Mouse (Mus musculus): ENCODE results near the gene Mta2.
"Not testable (repeated sequence)": the region's sequence is repeated elsewhere in the genome, so short reads cannot be mapped to it uniquely, and the experiment has no call there.

Gene Mta2

GRCm38 (mm10) chr19:8941515-8942217 lies at the start of gene Mta2:
TSS of gene Mta2 (plus strand) at chr19:8941875.
- DNase-seq (ENCODE audit: low spot score in 2 of 2): peak; percentile 93

DNA sequence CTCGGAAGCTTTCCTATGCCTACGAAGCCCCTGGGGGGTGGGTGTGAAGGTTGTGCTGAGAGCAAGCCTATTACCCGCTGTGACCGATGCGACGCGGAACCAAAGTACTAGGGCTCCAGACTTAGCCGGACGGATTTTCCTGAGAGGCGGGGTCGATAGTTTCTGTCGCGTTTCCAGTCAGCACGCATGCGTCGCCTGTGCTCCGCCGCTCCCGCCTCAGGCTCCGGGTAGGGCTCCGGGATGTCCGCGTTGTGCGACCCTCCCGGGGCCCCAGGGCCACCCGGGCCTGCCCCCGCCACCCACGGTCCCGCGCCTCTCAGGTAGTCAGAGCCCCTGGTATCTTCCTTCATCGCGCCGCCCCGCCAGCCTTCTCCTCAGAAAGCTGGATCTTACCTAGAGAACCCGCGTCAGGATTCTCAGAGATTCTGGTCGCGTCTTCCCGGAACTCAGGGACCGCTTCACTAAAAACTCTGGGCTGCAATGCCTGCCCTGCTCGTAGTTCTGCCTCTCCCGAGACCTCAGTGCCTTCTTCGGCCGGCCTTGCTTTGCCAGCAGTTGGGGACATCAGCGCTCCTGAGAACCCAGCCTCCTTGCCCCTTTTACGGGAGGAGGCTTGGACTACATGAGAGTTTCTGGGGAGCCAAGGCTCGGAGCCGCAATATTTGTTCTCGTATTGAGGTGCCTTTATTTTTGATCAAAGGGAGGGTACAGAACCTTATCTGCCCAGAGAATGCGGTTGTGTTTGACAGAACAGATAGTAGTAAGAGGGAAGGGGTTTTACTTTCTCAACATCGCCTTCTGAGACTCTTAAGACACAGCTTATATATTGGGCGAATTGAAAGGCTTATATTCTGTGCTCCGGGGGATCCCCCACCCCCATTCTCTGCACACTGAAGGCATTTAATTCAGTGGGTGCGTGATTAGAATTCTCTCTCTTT lies 48.6 kb upstream of the Mta2 start, which contains the start of gene Ints5:
Ints5 (plus strand) TSS at position 177 of the 938 bp plus-strand sequence.
- peak; percentile 71 to 79 for DNase-seq (ENCODE audit: low spot score in 2 of 2)

DNA sequence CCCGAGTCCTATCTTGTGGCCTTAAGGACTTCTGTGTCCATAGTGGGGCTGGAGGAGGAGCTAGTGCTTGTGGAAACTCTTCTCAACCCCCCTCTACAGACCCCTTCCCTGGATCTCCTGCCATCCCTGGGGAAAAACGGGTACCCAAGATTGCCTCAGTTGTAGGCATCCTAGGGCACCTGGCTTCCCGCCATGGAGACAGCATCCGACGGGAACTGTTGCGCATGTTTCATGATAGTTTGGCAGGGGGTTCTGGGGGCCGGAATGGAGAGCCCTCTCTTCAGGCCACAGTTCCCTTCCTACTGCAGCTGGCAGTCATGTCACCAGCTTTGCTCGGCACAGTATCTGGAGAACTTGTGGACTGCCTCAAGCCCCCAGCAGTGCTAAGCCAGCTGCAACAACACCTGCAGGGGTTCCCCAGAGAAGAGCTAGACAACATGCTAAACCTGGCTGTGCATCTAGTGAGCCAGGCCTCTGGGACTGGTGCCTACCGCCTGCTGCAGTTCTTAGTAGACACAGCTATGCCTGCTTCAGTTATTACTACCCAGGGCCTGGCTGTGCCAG lies 46.2 kb upstream of the Mta2 start:
- no peak for DNase-seq (ENCODE audit: low spot score in 2 of 2)

- not testable (repeated sequence) for DNase-seq (ENCODE audit: low spot score in 2 of 2)
Measured at GRCm38 (mm10) chr19:8896231-8896630, 45.4 kb upstream of the Mta2 start.

DNA sequence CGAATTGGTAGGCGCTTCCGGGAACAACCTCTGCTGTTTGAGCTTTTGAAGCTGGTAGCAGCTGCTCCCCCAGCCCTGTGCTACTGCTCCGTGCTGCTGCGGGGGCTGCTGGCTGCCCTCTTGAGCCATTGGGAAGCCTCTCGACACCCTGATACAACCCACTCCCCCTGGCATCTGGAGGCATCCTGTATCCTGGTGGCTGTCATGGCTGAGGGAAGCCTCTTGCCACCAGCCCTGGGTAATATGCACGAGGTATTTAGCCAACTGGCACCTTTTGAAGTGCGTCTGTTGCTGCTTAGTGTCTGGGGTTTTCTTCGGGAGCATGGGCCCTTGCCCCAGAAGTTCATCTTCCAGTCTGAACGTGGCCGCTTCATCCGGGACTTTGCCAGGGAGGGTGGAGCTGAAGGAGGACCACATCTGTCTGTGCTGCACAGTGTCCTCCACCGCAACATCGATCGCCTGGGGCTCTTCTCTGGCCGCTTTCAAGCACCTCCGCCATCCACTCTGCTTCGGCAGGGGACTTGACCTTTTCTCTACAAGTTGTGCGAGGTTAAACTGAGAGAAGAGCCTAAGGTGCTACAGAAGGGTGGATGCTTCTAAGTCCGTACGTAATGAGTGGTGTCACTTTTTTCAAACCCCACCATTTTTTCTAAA lies 44.3 kb upstream of the Mta2 start:
- peak in 1 of 2 experiments; percentile 26 for DNase-seq (ENCODE audit: low spot score in 2 of 2)

- DNase-seq (ENCODE audit: low spot score in 2 of 2): peak; percentile 91 to 95
Measured at GRCm38 (mm10) chr19:8897865-8898495, 43.7 kb upstream of the Mta2 start, which contains the start of gene Ganab. TSS of gene Ganab (plus strand) at chr19:8898071.

DNA sequence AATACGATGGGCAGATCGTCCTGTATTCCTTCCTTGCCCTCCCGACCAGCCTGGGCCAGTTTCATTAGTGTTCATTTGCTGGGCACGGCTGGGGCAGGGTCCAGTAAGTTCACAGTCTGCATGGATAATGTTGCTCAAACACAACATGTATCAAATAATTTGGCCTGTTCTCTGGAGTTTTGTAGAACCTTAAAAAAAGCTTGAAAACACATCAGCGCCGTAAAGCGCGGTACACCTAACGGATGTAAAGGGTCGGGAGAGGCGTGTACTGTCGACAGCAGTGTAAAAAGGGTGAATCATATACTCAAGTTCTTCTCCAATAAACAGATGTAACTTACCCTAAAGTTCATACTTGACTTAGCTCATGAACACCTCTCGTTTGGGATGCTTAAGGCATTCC lies 43.1 kb upstream of the Mta2 start:
- no peak for DNase-seq (ENCODE audit: low spot score in 2 of 2)

DNA sequence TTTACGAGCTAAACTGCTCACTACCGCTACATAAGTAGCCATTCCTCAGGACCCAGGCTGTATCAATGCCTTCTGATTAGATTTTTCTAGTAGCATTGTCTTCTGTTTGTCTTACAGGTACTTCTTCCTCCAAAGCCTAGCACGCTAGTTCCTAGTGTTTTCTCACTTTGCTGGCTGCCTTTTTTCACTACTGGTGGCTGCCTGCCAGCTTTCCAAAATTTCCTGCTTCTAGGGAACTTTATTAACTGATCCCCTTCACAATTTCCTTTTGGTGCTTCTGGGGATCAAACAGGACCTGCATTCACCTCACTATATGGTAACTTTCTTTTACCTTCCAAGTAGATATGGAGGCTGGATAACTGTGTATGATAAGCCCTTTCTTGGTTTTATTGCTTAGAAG lies 42.6 kb upstream of the Mta2 start:
- no peak for DNase-seq (ENCODE audit: low spot score in 2 of 2)

DNA sequence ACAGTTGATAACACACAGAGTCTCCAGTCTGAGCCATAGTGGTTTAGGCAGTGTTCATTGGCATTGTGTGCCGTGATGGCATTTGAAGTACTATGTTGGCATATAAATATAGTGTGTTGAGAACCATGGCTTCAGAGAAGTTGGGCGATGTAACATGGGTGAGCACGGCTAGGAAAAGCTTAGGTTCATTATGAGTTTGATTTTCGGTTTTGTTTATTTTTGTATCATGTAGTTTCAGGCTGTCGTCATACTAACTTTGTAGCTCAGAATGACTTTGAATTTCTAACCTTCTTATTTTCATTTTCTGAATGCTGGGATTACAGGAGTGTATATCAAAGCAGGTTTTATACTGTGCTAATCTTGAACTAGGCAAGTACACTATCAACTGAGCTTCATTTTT lies 38.3 kb upstream of the Mta2 start:
- no peak for DNase-seq (ENCODE audit: low spot score in 2 of 2)

DNA sequence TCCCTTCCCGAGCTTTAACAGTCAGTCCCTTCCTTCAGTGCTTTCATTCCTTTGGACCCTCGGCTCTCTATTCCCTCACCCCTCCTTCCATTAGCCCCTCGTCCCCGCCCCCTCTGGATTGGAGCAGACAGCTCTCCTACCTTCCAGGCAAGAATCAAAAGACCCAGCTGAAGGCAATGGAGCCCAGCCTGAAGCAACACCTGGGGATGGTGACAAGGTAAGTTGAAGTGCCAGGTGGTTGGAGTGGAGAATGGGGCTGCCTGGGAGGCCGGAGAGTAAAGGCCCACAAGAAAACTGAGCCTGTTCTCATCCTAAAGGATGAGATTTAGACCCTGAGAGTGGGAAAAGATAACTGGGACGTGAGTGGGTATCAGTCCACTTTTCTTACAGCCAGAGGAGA lies 33.1 kb upstream of the Mta2 start:
- DNase-seq (ENCODE audit: low spot score in 2 of 2): no peak

- no peak for DNase-seq (ENCODE audit: low spot score in 2 of 2)
Measured at GRCm38 (mm10) chr19:8911810-8912209, 29.9 kb upstream of the Mta2 start.

- no peak for DNase-seq (ENCODE audit: low spot score in 2 of 2)
Measured at GRCm38 (mm10) chr19:8914212-8914611, 27.5 kb upstream of the Mta2 start.

- no peak for DNase-seq (ENCODE audit: low spot score in 2 of 2)
Measured at GRCm38 (mm10) chr19:8919000-8919399, 22.7 kb upstream of the Mta2 start.

GRCm38 (mm10) chr19:8919684-8920072 lies 22.0 kb upstream of the Mta2 start:
- no peak for DNase-seq (ENCODE audit: low spot score in 2 of 2)

DNA sequence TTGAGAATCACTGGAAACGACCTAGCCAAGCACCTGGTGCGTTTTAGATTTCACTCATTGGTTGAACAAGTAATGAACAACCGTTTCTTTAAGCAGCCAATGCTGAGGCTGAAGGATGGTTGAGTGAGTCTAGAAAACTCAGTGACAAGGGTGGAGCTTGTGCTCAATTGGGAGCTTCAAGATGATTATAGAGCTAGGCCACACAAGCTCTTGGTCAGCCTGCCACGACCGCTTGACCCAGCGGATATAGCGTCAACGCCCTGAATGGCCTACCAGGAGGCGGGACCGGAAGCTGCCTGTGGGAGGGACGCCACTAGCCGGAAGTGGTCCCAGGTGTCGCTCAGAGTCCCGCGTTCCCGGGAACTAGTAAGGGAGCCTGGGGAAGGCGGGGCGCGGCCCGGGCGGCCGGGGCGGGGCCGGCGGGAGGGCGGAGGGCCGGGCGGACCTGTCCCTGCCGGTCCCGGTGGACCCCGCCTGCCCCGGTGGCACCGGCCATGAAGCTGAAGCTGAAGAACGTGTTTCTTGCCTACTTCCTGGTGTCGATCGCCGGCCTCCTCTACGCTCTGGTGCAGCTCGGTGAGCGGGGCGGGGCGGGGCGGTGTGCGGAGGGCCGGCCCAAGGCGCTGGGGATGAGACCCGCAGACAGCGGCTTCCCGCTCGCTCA lies 21.5 kb upstream of the Mta2 start, which contains the start of gene B3gat3:
B3gat3 (plus strand) TSS at position 302 of the 664 bp plus-strand sequence.
- DNase-seq (ENCODE audit: low spot score in 2 of 2): peak; percentile 87 to 89

DNA sequence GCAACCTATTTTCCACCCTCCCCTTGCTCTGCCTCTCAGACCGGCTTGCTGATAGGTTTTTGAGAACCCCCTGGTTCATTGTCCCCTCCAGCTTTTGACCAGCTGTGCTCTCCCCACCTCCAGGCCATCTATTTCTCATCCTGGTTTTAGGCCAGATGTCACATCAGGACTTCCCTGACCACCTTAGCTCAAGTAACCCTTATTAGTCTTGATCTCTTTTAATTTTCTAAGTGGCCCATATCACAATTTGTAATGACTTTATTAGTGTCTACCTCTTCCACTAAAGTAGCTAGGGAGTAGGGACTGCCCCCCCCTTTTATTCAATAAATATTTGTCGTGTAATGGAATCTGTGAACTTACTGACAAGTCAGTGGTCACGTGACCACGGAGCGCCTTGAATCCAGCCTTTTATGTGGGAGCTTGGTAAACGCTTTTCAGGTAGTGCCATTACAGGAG lies 20.8 kb upstream of the Mta2 start:
- no peak for DNase-seq (ENCODE audit: low spot score in 2 of 2)

DNA sequence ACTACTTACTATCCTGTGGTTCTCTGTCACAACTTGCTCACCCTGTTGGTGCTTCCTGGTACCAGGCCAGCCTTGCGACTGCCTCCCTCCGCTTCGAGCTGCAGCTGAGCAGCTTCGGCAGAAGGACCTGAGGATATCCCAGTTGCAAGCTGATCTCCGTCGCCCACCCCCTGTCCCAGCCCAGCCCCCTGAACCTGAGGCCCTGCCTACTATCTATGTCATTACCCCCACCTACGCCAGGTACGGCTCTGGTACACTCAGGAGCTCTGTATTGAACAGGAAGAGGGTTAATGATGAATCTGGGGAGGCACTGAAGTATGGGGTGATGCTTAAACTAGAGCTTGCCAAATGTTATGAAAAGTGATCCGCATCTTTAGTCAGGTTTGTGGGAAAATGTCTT lies 19.9 kb upstream of the Mta2 start:
- no peak for DNase-seq (ENCODE audit: low spot score in 2 of 2)

GRCm38 (mm10) chr19:8926766-8927165 lies 14.9 kb upstream of the Mta2 start:
- no peak for DNase-seq (ENCODE audit: low spot score in 2 of 2)

DNA sequence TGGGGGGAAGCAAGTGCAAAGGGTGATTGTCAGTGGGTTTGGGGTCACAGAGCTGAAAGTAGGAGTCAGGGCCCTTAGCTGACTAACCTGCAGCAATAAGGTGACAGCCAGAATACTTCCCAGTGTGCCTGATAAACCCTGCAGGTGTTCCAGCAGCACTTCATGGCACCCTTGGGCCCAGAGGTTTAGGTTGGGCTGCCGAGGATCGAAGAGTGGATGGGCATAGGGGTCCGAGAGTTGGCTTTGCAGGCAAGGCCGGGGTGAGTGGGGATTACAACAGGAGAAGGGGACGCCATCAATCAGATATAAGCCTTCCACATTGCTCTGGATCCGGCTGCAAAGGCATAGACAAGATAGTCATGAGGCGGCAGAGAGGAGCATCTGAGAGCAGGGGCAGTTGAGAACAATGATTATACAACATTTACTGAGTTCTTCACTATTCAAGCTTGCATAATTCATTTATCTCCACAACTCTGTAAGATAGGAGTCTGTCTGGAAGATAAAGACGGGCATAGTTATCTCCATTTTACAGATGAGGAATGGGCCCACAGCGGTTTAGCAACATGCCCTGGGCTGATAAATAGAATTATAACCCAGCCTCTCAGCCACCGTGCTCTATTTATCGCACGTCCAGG lies 13.7 kb upstream of the Mta2 start:
- DNase-seq (ENCODE audit: low spot score in 2 of 2): no peak

DNA sequence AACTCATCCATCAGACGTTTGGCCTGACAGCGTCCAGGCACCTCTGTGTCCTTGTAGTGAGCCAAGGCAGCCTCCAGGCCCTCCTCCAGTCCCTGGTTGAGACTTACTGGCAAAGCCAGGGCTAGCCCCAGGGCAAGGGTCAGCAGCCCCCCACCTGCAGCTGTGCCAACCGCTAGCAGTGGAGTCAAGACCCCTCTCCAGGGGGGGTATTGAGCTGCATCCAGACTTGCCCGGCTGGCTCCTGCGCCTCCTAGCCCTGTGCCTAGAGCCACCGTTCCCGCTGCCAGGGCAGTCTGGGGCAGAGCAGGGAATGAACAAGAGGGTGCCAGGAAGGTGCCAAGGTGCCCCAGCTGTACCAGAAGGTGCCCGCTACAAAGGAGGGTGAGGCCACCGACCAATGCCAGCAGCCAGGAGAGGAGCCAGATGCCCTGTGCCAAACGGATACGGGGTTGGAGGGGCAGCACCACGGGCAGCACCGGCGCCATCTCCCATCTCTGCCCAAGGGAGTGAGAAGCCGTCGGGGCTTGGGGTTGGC lies 12.9 kb upstream of the Mta2 start:
- DNase-seq (ENCODE audit: low spot score in 2 of 2): no peak

Measured in frontal cortex, postnatal 14 days (tissue).